8 mouse cellular contexts compared by ENCODE assay signal in genomic region chr10:120111691-120112319, GRCm38 (mm10). TPM values are rescaled to one million over a fixed set of nuclear protein-coding genes. Genes with fewer than 3 reads are reported as not detected.
DNase-seq lines count a peak whose midpoint lies in the region; ATAC-seq and TF ChIP-seq lines count a peak whose summit lies in the region.

No protein-coding gene starts in this region.

- H3K36me3 ChIP-seq in kidney, postnatal 0 days (ENCODE audit: insufficient read depth, low read length), result no peaks in the 10 kb centered on the region
- H3K36me3 ChIP-seq in intestine, embryonic 15.5 days, result no peaks in the 10 kb centered on the region

- H3K9me3 ChIP-seq in kidney, postnatal 0 days (replicated peaks; ENCODE audit: low read length), result no peaks in the 10 kb centered on the region
- H3K9me3 ChIP-seq in intestine, embryonic 15.5 days, result no peaks in the 10 kb centered on the region

- no peaks in the 10 kb centered on the region for H3K4me1 ChIP-seq in kidney, postnatal 0 days (replicated peaks; ENCODE audit: insufficient read depth, low read length)
- H3K4me1 ChIP-seq in brown adipose tissue, adult 24 weeks (ENCODE audit: control insufficient read depth, insufficient read depth, insufficient read length, low read length), result no peaks in the 10 kb centered on the region
- no peaks in the 10 kb centered on the region for H3K4me1 ChIP-seq in intestine, embryonic 15.5 days (replicated peaks)

- no peak overlapping the region; the same call in 1 of the 2 replicates for H3K9ac ChIP-seq in kidney, postnatal 0 days (ENCODE audit: low read depth, low read length)
- H3K9ac ChIP-seq in intestine, embryonic 15.5 days, result 0 out of 2 replicates have a peak overlapping the region, but pooled peaks have one; percentile 70

- no peaks in the 10 kb centered on the region for H3K27me3 ChIP-seq in kidney, postnatal 0 days (ENCODE audit: insufficient read depth, low read length)
- no peaks in the 10 kb centered on the region for H3K27me3 ChIP-seq in intestine, embryonic 15.5 days (replicated peaks)

- DNase-seq in kidney, postnatal 0 days (ENCODE audit: low spot score), result no peak
- DNase-seq in kidney, postnatal 4 days, result no peak
- peak; percentile 40 for DNase-seq in naive thymus-derived CD4-positive, alpha-beta T cell, adult 2 months (ENCODE audit: low read depth)
- no peak for DNase-seq in cerebellum, postnatal 4 days (ENCODE audit: low spot score in 2 of 2)
- DNase-seq in adipocyte (ENCODE audit: low spot score), result no peak
- DNase-seq in thymus, postnatal 0 days (ENCODE audit: low spot score), result no peak

- WGBS in kidney, postnatal 0 days, result 75% methylated on average over 3 of the region's 3 CpGs
- 71% methylated on average over 3 of the region's 3 CpGs for WGBS in intestine, embryonic 15.5 days

- peak overlapping the region; percentile 92 for H3K4me2 ChIP-seq in kidney, postnatal 0 days (ENCODE audit: low read length)
- H3K4me2 ChIP-seq in intestine, embryonic 15.5 days (replicated peaks), result peak overlapping the region; percentile 75

- no peak for ATAC-seq in kidney, postnatal 0 days (replicated peaks; ENCODE audit: low FRiP score, low read depth)
- ATAC-seq in intestine, embryonic 15.5 days, result no peak

- peak; percentile 20; the same call in 1 of the 2 replicates for TF ChIP-seq CTCF in kidney, postnatal 0 days (IDR thresholded peaks at IDR 0.05; ENCODE audit: low read depth)

- no peak overlapping the region for H3K27ac ChIP-seq in kidney, postnatal 0 days
- no peak overlapping the region for H3K27ac ChIP-seq in brown adipose tissue, adult 24 weeks (replicated peaks; ENCODE audit: low read depth, low read length)
- no peak overlapping the region for H3K27ac ChIP-seq in intestine, embryonic 15.5 days

- peak overlapping the region; percentile 81 for H3K4me3 ChIP-seq in kidney, postnatal 0 days (replicated peaks; ENCODE audit: low read depth, low read length)
- peak overlapping the region; percentile 87 for H3K4me3 ChIP-seq in brown adipose tissue, adult 24 weeks (ENCODE audit: insufficient read depth, low read depth, low read length)
- peak overlapping the region; percentile 76 for H3K4me3 ChIP-seq in intestine, embryonic 15.5 days (replicated peaks)

RNA-seq across cellular contexts. Expression of gene Helb, which starts 1.0 kb away (rescaled TPM):
- 3.8 and 4.2 TPM in 2 replicates for polyA plus RNA-seq in kidney, postnatal 0 days (2015; fragmentation: Nextera tagmentation; extraction: Ambion mirVana)
- 2.9 and 5.5 TPM in 2 replicates for polyA plus RNA-seq in brown adipose tissue, adult 24 weeks (2012; ENCODE audit: insufficient read depth, insufficient read length, missing spikeins)
- polyA plus RNA-seq in intestine, embryonic 15.5 days (2015; fragmentation: Nextera tagmentation; extraction: Ambion mirVana), result 4.4 and 5.4 TPM in 2 replicates
- 12.1 and 12.8 TPM in 2 replicates for polyA plus RNA-seq in thymus, postnatal 0 days (2015; fragmentation: Nextera tagmentation; extraction: Ambion mirVana)
